Mouse (Mus musculus): ENCODE data around the gene Sik3. TPM values are rescaled to one million over a fixed set of nuclear protein-coding genes. Genes with fewer than 3 reads are reported as not detected.

Gene Sik3
- polyA plus RNA-seq, 1 experiment from 2014 or later: 12.6 TPM

DNA sequence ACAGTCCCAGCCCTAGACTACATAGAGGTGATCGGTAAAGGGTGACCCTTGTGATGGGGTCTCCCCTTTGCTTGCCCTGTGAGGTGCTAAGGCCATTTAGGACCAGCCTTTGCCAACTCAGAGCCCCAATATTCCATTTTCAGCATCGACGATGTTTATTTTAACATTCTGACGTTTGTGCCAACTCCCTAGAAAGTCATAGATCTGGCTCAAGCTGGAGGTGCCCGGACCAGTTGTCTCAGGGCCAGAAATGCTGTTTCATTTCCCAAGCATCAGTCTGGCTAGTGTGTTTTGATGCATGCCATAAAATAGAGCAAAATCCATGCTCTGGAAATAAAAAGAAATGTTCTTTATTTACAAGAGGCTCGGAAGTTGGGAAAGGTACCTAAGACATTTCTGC is 5.7 kb downstream of the Sik3 start:
- 92% methylated on average over 6 of the region's 6 CpGs for WGBS
- H3K9ac ChIP-seq (replicated peaks): no peak overlapping the region
- no peak overlapping the region for H3K27ac ChIP-seq (replicated peaks)
- H3K27me3 ChIP-seq: no peaks in the 10 kb centered on the region
- peaks cover 9% of the 10 kb centered on the region; the same call in 1 of the 2 replicates for H3K36me3 ChIP-seq
- H3K4me2 ChIP-seq (replicated peaks): no peak overlapping the region
- no peaks in the 10 kb centered on the region for H3K9me3 ChIP-seq
- peaks cover 36% of the 10 kb centered on the region for H3K4me1 ChIP-seq
- no peak for ATAC-seq (ENCODE audit: low FRiP score, low read depth)
- H3K4me3 ChIP-seq: no peak overlapping the region

GRCm38 (mm10) chr9:46019975-46020374 is 7.4 kb downstream of the Sik3 start:
- Histone ChIP-seq H3K27me3 (no peaks in the 10 kb centered on the region), H3K9ac (replicated peaks) (no peak overlapping the region), H3K36me3 (peaks cover 9% of the 10 kb centered on the region; the same call in 1 of the 2 replicates), H3K9me3 (no peaks in the 10 kb centered on the region), H3K4me2 (replicated peaks) (no peak overlapping the region), H3K27ac (replicated peaks) (no peak overlapping the region), H3K4me3 (no peak overlapping the region), H3K4me1 (peaks cover 20% of the 10 kb centered on the region)
- ATAC-seq (ENCODE audit: low FRiP score, low read depth): no peak
- WGBS: 89% methylated on average over 6 of the region's 6 CpGs

DNA sequence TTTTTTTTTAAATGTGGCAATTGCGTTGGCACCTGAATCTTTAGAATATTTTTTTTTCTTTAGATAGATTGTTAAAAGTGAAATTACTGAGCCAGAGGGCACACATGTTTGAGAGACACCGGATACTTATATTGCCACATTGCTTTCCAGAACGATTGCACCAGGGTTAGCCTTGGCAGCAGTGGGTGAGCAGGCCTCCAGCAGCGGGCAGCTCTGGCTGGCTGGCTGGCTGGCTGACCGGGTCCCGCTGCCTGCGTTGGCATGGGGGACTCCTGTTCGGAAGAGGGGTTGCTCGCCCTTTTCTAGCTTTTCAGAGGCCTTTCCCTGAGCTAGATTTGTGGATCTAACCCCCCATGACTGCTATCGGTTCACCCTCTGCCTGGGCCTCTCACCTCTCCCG is 11.0 kb downstream of the Sik3 start:
- Histone ChIP-seq H3K9me3 (no peaks in the 10 kb centered on the region), H3K4me3 (no peak overlapping the region), H3K27me3 (no peaks in the 10 kb centered on the region), H3K27ac (replicated peaks) (no peak overlapping the region), H3K4me1 (0 out of 2 replicates have a peak, but pooled peaks cover 9% of the 10 kb centered on the region), H3K4me2 (replicated peaks) (no peak overlapping the region), H3K9ac (replicated peaks) (no peak overlapping the region), H3K36me3 (peaks cover 5% of the 10 kb centered on the region; the same call in 1 of the 2 replicates)
- no peak for ATAC-seq (ENCODE audit: low FRiP score, low read depth)
- 93% methylated on average over 11 of the region's 11 CpGs for WGBS

DNA sequence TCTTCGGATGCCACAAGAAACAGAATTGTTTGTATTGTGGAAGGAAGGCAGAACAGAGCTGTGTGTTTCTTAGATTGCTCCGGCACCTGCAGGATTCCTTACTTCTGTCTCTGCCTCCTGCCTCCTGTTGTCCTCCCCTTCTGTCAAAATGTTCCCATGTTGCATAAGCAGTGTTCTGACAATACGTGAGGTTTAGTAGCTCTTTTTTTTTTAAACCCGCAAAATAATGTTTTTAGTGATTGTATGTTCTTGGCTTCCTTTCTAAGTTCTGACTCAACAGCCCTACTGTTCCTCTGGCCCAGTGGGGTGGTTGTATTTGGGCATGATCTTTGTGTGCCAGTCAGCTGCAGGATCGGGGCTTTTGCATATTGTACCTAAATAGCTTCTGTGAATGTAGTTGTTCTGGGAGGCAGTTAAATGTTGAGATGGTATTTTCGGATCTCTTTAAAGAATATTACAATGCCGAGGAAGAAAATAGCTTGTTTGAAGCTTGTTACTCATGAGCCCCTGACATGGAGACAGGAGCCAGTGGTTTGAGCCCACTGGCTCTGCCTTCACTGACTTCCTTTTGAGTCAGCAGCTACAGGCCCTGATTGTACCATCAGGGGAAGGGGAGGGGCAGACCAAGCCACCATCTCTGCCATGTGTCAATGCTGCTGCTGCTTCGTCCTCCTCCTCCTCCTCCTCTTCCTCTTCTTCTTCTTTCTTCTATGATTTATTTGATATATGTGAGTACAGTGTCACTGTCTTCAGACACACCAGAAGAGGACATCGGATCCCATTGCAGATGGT is 13.6 kb downstream of the Sik3 start:
- no peak overlapping the region for H3K4me3 ChIP-seq
- peaks cover 15% of the 10 kb centered on the region; the same call in 1 of the 2 replicates for H3K4me1 ChIP-seq
- no peak for ATAC-seq (ENCODE audit: low FRiP score, low read depth)
- H3K27ac ChIP-seq (replicated peaks): no peak overlapping the region
- H3K36me3 ChIP-seq: no peaks in the 10 kb centered on the region
- H3K27me3 ChIP-seq: no peaks in the 10 kb centered on the region
- H3K9me3 ChIP-seq: no peaks in the 10 kb centered on the region
- no peak overlapping the region for H3K4me2 ChIP-seq (replicated peaks)
- 89% methylated on average over 9 of the region's 9 CpGs for WGBS
- H3K9ac ChIP-seq (replicated peaks): no peak overlapping the region

- no peak overlapping the region for H3K27ac ChIP-seq (replicated peaks)
- no peak overlapping the region for H3K4me3 ChIP-seq
- no peak overlapping the region for H3K9ac ChIP-seq (replicated peaks)
- H3K27me3 ChIP-seq: no peaks in the 10 kb centered on the region
- H3K36me3 ChIP-seq: no peaks in the 10 kb centered on the region
- no peak overlapping the region for H3K4me2 ChIP-seq (replicated peaks)
- no peaks in the 10 kb centered on the region for H3K9me3 ChIP-seq
- WGBS: 25% methylated on average over 8 of the region's 8 CpGs
- peaks cover 15% of the 10 kb centered on the region; the same call in 1 of the 2 replicates for H3K4me1 ChIP-seq
- ATAC-seq (ENCODE audit: low FRiP score, low read depth): no peak
Observed at GRCm38 (mm10) chr9:46027994-46028393, 15.4 kb downstream of the Sik3 start.

DNA sequence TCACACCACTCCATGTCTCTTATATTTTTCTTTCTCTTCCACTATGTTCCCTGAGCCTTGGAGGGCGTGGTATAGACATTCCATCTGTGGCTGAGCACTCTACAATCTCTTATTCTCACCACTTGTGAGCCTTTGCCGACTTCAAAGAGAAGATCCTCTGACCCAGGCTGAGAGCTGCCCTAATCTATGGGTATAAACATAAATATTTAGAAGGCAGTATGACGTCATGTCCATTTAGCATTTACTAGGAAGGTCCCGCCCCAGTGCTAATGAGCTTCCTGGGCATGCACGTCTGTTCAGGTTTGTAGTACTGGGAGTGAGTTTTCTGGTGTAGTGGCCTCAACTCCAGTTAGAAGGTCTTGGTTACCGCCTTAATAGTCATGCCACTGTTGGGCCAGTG is 16.9 kb downstream of the Sik3 start:
- Histone ChIP-seq H3K9ac (replicated peaks) (no peak overlapping the region), H3K36me3 (no peaks in the 10 kb centered on the region), H3K9me3 (no peaks in the 10 kb centered on the region), H3K4me1 (peaks cover 15% of the 10 kb centered on the region; the same call in 1 of the 2 replicates), H3K4me3 (no peak overlapping the region), H3K27me3 (no peaks in the 10 kb centered on the region), H3K4me2 (replicated peaks) (no peak overlapping the region), H3K27ac (replicated peaks) (no peak overlapping the region)
- 78% methylated on average over 6 of the region's 6 CpGs for WGBS
- no peak for ATAC-seq (ENCODE audit: low FRiP score, low read depth)

DNA sequence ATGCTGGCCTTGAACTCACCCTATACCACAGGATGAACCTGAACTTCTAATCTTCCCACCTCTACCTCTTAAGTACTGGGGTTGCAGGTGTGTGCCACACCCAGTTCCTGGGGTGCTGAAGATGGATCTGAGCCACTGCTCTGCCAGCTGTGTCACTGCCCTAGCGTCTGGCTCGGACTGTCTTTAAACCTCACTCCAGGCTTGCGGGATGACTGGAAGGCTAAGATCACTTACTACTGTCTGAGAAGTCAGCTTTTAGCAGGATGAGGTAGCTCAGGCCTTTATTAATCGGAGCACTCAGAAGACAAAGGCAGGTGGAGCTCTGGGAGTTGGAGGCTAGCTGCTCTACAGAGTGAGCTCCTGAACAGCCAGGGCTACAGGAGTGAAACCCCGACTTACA is 17.6 kb downstream of the Sik3 start:
- Histone ChIP-seq H3K36me3 (no peaks in the 10 kb centered on the region), H3K9me3 (no peaks in the 10 kb centered on the region), H3K4me2 (replicated peaks) (no peak overlapping the region), H3K4me1 (peaks cover 15% of the 10 kb centered on the region; the same call in 1 of the 2 replicates), H3K27ac (replicated peaks) (no peak overlapping the region), H3K4me3 (no peak overlapping the region), H3K27me3 (no peaks in the 10 kb centered on the region), H3K9ac (replicated peaks) (no peak overlapping the region)
- 84% methylated on average over 5 of the region's 5 CpGs for WGBS
- ATAC-seq (ENCODE audit: low FRiP score, low read depth): no peak

DNA sequence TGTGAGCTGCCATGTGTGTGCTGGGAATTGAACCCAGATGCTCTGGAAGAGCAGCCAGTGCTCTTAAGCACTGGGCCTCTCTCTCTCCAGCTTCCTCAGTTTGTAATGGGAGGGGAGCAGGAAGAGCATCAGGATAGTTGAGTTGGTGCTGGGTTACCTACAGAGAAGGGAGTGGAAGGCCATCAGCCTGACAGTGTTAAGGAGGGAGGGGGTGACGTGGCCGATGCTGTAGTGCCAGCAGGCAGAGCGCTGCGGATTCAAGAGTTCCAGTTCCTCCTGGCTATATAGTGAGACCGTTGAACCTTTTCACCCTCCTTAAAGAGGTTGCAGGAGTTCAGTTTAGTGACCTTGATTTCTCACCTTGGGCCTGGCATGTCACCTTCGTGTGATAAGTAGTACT is 18.3 kb downstream of the Sik3 start:
- peaks cover 15% of the 10 kb centered on the region; the same call in 1 of the 2 replicates for H3K4me1 ChIP-seq
- no peak overlapping the region for H3K27ac ChIP-seq (replicated peaks)
- no peaks in the 10 kb centered on the region for H3K27me3 ChIP-seq
- no peaks in the 10 kb centered on the region for H3K9me3 ChIP-seq
- ATAC-seq (ENCODE audit: low FRiP score, low read depth): no peak
- H3K4me3 ChIP-seq: no peak overlapping the region
- H3K36me3 ChIP-seq: no peaks in the 10 kb centered on the region
- no peak overlapping the region for H3K4me2 ChIP-seq (replicated peaks)
- 86% methylated on average over 6 of the region's 6 CpGs for WGBS
- no peak overlapping the region for H3K9ac ChIP-seq (replicated peaks)

DNA sequence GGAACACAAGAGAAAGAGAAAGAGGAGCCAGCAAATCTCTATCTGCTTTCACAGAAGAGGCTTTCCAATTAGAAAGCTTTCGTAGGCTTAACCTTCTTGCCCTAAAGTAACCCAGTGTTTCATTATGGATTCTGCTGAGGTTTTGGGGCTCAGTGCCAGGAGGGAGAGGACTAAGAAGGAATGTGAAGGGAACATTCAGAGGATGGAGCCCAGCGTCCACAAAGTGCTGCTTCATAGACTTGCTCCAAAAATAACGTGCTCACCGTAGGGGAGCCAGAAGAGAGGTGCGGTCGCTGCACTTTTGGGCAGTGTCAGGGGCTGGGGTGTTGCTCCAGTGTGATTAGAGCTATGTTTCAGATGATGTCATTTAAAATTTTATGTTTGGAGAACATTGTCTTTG is 19.6 kb downstream of the Sik3 start:
- H3K36me3 ChIP-seq: no peaks in the 10 kb centered on the region
- ATAC-seq (ENCODE audit: low FRiP score, low read depth): no peak
- 82% methylated on average over 6 of the region's 6 CpGs for WGBS
- H3K27me3 ChIP-seq: no peaks in the 10 kb centered on the region
- H3K27ac ChIP-seq (replicated peaks): no peak overlapping the region
- no peak overlapping the region for H3K9ac ChIP-seq (replicated peaks)
- H3K9me3 ChIP-seq: no peaks in the 10 kb centered on the region
- no peak overlapping the region for H3K4me3 ChIP-seq
- peaks cover 15% of the 10 kb centered on the region; the same call in 1 of the 2 replicates for H3K4me1 ChIP-seq
- no peak overlapping the region for H3K4me2 ChIP-seq (replicated peaks)

DNA sequence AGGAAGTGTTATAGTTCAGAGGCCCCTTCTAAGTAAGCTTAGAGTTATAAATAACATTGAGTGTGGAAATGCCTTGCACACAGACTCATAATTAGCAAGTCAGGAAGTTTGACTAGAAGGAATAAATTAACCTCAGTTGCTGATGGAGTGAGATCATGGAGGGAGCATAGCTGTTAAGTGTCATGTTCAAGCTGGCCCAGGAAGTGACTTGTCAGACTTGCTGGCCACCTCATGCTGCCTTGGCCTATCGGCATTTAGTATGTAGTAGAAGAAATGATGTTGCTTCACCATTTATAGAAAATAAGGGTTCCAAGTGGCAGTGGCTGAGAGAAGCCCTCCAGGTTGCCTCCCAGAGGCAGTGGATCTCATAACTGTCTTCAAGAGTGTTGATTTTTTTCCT is 20.4 kb downstream of the Sik3 start:
- Histone ChIP-seq H3K9me3 (no peaks in the 10 kb centered on the region), H3K27ac (replicated peaks) (no peak overlapping the region), H3K4me2 (replicated peaks) (no peak overlapping the region), H3K4me3 (no peak overlapping the region), H3K27me3 (no peaks in the 10 kb centered on the region), H3K36me3 (no peaks in the 10 kb centered on the region), H3K9ac (replicated peaks) (no peak overlapping the region), H3K4me1 (peaks cover 11% of the 10 kb centered on the region; the same call in 1 of the 2 replicates)
- no peak for ATAC-seq (ENCODE audit: low FRiP score, low read depth)
- WGBS: 100% methylated on average over 1 of the region's 1 CpGs

DNA sequence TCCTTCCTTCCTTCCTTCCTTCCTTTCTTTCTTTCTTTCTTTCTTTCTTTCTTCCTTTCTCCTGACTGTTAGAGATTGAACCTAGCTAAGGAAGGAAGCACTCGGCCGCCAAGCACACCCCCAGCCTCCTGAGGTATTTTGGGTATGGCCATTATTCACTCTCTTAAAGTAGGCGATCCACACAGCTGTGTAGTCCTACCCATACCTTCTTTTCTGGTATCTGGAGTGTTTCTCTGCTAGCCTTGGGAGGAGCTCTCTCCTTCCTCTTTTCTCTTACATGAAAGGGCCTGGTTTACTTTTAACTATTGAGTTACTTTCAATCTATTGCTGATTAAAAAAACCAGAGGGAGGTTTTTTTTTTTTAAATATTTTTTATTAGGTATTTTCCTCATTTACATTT is 21.2 kb downstream of the Sik3 start:
- no peak overlapping the region for H3K27ac ChIP-seq (replicated peaks)
- peaks cover 8% of the 10 kb centered on the region; the same call in 1 of the 2 replicates for H3K4me1 ChIP-seq
- ATAC-seq (ENCODE audit: low FRiP score, low read depth): no peak
- no peaks in the 10 kb centered on the region for H3K9me3 ChIP-seq
- no peak overlapping the region for H3K4me3 ChIP-seq
- H3K9ac ChIP-seq (replicated peaks): no peak overlapping the region
- no peak overlapping the region for H3K4me2 ChIP-seq (replicated peaks)
- H3K36me3 ChIP-seq: no peaks in the 10 kb centered on the region
- 89% methylated on average over 3 of the region's 3 CpGs for WGBS
- H3K27me3 ChIP-seq: no peaks in the 10 kb centered on the region

DNA sequence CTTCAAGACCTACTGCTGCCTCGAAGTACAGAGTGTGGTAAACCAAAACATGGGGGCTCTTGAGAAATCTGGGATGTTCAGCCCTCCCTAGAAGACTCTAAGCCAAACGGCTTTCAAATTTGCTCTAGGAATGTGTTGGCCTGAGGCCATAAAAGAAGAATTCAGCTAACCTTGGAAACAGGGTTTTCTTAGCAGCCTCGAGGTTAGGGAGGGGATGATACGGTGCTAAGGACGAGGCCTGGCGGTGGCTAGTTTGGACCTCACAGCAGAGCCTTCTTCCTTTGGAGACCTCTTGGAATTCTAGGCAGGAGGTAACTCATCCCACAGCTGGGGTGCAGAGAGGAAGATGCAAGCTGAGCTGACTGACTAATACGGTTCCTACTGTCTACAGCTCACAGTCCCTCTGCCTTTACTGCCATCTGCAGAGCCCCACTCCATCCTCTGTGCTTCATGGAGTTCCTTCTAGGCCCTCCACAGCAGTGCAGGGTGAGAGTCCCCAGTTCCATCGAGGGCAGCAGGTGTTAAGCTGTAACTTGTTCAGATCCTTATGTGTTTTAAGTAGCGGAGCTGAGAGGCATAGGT is 22.8 kb downstream of the Sik3 start:
- ATAC-seq (ENCODE audit: low FRiP score, low read depth): no peak

More for the DNA sequence above, 22.8 kb downstream of the Sik3 start:
- no peak overlapping the region for H3K4me2 ChIP-seq (replicated peaks)
- no peak overlapping the region for H3K27ac ChIP-seq (replicated peaks)
- no peaks in the 10 kb centered on the region for H3K4me1 ChIP-seq
- H3K27me3 ChIP-seq: no peaks in the 10 kb centered on the region
- peaks cover 5% of the 10 kb centered on the region for H3K36me3 ChIP-seq
- H3K4me3 ChIP-seq: no peak overlapping the region
- H3K9ac ChIP-seq (replicated peaks): no peak overlapping the region
- 77% methylated on average over 9 of the region's 9 CpGs for WGBS
- H3K9me3 ChIP-seq: no peaks in the 10 kb centered on the region
